Mouse (Mus musculus) T-helper 2 cell (primary cell): ENCODE data around the gene Dnajc28.

ENCODE experiments used
- in situ Hi-C: fragments of 300-600 bp; cut with MboI, MseI; formaldehyde crosslinking; loops from one replicate; pipeline ENCODE4 v1.15.1; 2025; ENCODE audit warnings: high pct_unique_total_duplicates

The Dnajc28 gene

DNA sequence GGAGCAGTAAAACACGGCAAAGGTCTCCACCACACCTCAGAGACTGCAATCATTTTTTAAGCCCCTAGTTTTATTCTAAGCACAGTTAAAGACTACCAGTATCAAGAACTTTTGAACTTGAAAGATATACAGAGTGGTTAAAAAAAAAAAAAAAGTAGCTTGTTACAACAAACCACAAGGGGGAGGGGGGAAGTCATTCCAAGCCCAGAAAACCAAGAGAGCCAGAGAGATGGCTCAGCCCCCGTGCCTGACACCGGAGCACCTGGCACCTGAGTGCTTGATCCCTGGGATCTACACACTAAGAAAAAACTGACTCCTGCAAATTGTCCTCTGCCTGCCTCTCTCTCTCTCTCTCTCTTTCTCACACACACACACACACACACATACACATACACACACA, 25.6 kb downstream of the Dnajc28 start:
- in situ Hi-C loops = no loop called here

DNA sequence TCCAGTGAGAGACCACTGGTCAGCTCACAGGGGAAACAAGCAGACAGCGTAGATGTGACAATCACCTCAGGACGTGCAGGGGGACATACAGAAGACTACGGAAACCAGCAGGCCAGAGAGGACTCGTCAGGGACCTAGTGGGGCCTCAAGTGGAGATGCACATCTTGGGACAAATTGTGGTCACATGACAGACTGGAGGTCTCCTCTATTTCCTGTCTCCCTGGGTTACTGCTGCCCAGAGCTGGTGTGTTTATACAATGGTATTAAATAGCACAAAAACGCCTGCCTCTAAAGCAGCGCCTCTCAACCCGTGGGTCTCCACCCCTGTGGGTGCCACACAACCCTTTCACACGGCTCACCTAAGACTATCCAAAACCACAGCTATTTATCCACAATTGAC, 26.7 kb downstream of the Dnajc28 start:
- in situ Hi-C loops = no loop called here

DNA sequence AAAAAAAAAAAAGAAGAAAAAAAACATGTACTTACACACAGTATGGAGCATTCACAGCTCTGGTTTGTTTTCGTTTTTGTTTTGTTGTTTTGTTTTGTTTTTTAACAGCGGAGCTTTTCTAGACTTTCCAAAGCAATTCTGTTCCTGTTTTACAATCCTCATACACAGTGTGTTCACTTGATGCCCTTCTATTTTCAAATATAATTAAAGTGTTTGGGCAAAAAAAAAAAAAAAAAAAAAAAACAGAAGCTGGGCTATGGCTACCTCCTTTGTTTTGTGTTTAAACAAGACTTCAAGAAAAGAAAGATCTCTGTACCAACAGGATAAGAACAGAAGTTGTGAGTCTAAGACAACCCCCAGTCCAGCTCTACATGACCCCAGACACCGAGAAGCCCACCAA, 30.1 kb downstream of the Dnajc28 start:
- in situ Hi-C loops = loop anchor here (5.0 to 10.0 kb wide), 3 partner anchors 36 to 224 kb away; no protein-coding TSS in a partner anchor

DNA sequence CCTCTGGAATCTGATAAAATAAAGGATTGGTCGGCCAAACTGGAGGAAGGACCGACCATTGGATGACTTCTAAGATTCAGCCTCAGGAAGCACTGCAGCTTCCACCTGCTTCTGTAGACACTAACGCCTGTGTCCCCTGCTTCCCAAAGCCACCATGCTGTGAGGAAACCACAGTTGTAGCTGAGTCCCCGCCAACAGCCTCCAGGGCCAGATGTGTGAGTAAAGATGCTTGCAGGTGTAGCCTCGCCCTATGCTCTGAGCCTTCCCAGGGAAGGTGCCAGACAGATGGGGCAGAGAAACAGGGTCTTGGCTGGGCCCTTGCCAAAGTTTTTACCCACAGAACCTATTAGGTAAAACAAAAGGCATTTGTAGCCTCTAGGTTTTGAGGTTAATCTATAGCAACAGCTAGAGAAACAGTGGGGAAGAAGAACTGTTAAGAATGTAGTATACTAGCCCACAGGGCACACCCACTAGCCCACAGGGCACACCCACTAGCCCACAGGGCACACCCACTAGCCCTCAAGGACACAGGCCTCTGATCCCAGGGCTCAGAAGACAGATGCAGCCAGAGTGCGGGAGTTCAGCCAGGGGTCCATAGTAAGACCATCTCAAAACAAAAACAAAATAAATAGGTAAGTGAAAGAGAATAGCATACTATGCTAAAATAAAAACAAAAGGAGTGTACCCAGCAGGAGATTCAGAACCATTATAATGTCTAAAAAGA, 30.9 kb downstream of the Dnajc28 start:
- in situ Hi-C loops = loop anchor here (5.0 to 10.0 kb wide), 3 partner anchors 36 to 223 kb away; no protein-coding TSS in a partner anchor

DNA sequence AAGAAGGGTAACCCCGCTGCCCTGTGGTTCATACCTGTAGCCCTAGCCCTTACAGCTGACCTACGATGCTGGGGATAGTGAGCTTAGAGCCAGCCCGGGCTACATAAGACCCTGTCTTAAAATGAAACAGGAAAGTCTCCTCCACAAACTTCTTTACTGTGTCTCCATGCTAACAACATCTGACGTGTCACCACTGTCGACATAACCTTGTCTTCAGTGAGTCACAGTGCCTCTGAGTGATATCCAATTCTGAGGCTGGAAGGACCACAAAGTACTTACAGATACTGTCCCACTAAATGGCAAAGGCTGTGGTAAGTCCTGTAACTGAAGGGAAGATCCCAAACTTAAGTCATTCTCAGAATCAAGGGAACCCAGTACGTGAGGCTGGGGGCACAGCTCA, 32.6 kb downstream of the Dnajc28 start:
- in situ Hi-C loops = loop anchor here (5.0 to 10.0 kb wide), 3 partner anchors 34 to 221 kb away; no protein-coding TSS in a partner anchor

DNA sequence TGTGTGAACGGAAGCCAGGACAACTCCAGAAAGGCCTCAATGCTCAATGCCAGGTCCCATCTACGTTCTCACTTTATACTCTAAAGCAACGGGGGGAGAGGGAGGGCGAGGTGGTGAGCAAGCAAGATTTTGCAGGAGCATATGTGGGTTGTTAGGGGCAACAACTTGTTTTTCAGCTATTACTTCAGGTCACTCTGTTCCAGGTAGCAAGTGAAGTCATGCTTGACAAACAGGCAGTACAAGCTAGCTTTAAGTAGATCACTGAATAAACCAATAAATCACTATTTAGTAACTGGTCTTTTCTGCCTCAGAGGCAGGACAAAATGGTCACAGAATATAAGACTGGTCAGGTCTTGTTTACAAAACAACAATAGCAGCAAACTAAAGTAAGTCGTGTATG, 33.2 kb downstream of the Dnajc28 start:
- in situ Hi-C loops = loop anchor here (5.0 to 10.0 kb wide), 3 partner anchors 33 to 221 kb away; no protein-coding TSS in a partner anchor

DNA sequence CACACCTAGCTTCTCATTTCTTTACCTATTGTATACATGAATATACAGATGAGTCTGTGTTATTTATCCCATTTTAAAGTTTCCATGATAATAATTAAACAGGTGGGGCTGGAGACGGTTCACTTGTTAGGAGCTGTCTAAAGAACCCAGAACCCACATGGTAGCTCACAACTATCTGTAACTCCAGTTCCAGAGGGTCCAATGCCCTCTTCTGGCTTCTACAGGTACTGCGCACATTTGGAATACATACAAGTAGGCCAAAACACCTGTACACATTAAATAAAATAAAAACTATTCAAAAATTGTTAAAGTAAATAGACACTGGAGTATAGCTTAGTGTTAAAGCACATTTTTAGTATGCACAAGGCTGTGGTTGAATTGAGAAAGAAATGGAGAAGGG, 36.5 kb downstream of the Dnajc28 start:
- in situ Hi-C loops = loop anchor here (10.0 kb wide), 1 partner anchor 218 kb away; no protein-coding TSS in a partner anchor

DNA sequence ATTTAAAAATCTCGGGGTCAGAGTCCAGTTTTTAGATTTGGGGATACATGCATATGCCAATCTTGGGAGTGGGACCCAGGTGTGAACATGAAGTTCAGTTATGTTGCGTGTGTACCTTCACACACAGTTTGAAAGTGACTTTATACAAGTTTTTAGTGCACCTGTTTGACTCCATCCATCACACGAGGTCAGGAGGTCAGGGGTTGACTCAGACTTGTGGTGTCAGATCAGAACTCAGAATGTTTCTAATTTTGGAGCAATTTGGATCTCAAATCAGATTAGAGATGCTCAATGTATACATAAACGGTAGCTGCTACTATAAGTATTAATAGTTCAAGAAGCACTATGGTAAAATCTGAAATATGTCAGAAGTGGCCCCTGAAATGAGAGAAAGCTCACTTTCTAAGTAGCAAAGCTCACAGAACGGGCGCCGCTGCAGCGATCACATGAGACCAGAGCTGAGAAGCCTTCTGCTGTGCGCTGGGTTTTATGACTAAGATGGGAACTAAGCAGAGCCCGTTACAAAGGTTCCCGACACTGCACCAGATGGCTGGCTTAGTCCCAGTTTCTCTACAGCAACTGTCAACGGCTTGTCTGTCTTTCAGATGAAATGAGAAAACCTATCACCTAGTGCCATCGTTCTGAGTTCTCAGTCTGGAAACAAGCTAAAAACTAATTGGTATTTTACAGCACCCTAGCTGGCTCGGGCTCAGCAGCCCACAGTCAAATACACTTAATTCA, 39.7 kb downstream of the Dnajc28 start:
- in situ Hi-C loops = no loop called here

DNA sequence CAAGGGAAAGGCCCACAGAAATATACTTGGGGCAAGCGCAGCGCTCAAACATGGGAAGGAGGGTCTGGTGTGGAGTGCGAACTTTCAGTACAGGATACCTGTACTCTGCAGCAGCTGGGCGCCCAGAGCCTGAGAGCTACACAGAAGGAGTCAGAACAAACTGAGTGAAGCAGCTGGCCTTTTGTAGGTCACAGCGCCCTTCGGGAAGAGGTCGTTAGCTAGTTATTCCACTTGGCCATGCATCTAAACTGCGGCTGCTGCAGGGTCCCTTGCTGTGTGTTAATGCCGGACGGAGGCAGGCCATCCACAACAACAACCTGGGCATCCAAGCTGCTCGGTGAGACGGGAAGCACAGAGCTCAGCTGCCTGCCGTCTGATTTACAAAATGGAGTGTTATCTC, 43.7 kb downstream of the Dnajc28 start:
- in situ Hi-C loops = no loop called here

DNA sequence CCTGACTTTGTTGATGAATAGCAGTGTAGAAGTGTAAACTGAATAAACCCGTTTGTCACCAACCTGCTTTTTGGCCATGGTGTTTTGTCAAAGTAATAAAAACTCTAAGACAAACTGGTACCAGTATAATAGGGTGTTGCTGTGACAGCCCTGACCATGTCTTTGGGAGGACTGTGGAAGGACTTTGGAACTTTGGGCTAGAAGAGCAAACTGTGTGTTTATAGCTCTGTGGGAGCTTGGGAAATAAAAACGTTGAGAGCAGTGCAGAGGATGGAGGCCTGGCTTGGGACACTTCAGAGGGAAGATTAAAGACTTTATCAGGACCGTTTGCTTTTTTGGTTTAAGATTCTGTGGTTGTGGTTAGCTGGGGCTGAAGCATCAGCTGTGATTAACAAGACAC, 47.7 kb downstream of the Dnajc28 start:
- in situ Hi-C loops = no loop called here

DNA sequence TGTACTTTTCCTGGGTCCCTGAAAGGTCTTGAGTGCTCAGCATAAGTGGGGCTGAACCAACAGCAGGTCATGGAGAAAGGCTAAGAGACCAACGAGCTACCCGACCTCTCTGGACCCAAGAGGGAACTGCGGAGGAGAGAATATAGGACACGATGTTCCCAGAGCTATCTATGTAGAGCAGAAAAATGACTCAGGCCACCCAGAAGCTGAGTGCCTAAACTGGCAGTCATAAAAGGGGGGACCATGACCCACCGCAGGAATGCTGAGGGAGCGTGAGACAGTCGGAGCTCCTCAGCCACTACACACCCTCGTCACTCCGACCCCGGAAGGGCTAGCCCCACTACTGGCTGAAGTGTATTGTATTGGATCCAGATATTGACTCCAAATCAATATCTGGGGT, 49.9 kb downstream of the Dnajc28 start:
- in situ Hi-C loops = no loop called here

DNA sequence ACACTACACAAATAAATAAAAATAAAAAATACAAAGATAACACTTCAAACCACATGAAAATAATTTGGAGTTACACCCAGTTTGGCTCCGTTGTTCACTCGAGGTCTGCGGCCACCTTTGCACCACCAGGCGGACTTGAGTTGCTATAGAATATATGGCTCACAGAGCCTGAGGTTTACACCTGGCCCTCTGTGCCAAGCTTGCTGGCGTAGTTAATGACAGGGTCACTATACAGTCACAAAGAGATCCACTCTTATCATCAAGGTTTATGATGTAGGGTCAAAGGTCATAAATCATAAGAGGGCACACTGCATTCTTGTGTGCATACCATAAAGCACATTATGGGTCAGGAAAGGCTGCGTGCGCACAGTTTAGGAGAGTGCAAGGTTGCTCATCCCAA, 52.8 kb downstream of the Dnajc28 start:
- in situ Hi-C loops = no loop called here

DNA sequence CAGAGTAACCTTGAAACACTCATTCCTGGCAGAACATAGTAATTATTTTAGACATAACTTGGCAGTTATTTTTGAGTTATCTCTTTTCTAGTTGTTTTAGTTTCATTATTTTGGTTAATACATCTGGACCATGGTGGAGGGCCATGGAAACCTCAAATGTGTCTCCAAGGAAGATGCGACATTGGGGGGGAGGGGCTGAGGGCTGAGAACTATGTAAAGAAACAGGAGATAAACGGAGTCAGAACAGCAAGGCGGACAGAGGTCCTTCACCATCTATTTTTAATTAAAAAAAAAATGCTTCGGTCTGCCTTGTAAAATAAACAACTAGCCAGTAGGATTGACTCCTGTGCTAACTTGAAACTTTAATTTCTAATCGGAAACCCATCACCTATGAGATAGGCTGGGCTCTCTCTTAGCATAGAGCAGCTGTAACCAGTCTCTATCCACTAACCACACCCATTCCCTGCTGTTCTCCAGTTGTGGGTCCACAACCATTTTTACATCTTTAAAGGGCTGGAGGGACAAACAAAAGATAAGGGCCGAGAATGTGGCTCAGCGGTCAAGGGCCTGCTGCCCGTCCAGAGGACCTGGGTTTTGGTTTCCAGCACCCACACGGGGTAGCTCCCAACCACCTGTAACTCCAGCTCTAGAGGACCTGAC, 53.4 kb downstream of the Dnajc28 start:
- in situ Hi-C loops = no loop called here

DNA sequence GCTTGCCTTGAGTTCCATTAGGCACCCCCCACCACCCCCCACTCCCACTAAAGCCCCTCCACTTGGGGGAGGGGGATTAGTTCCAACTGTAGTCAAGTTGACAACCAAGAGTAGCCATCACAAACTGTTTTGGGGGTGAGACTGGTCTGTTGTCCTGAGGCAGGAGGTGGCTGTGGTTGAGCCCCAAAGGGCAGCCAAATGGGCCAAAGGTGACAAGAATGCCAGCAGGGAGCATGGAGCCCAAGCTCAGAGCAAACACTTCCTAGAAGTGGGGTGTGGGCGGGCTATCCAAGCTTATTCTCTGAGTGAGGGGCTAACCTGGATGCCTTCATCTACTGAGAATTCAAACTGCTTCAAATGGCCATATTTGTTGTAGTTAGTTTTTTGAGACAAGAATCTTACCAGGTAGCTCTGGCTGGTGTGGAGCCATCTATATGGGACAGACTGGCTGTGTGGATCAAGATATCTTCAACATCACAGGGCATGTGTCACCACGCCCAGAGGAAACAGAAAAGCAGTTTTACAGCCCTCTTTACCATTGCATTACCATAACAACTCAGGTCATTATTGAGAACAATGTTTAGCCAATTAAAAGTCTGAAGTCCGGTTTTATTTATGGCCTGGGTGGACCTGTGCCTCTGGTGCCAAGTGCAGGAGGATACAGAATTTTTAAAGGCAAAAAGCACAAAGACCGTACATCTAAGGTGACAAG, 54.1 kb downstream of the Dnajc28 start:
- in situ Hi-C loops = no loop called here
